Mouse (Mus musculus) cerebellum, adult 2 months (tissue): ENCODE data around the gene Fitm1. TPM values are rescaled to one million over a fixed set of nuclear protein-coding genes. Genes with fewer than 3 reads are reported as not detected.
A peak's percentile ranks its signal among the peaks of the same experiment; 100 is the strongest.

Experiments
- DNase-seq, 2 experiments: peaks; one replicate each; pipeline ENCODE4 v3.0.0; 2021
- H3K27ac ChIP-seq: fragments of 200-500 bp; 2 replicates; pipeline ENCODE4 v1.5.1; 2012; ENCODE audit warnings: low read length, control low read depth, inconsistent platforms; ENCODE audit not compliant: insufficient read depth
- H3K27me3 ChIP-seq: fragments of 200-500 bp; 2 replicates; pipeline ENCODE4 v1.6.1; 2012; ENCODE audit warnings: inconsistent platforms, mild to moderate bottlenecking, low read length, moderate library complexity; ENCODE audit not compliant: control insufficient read depth, insufficient read depth
- H3K4me1 ChIP-seq: fragments of 200-500 bp; 2 replicates; pipeline ENCODE4 v1.6.1; 2011; ENCODE audit warnings: low read length; ENCODE audit not compliant: control insufficient read depth, insufficient read depth
- H3K4me3 ChIP-seq: fragments of 200-500 bp; replicated peaks from 2 replicates; pipeline ENCODE3; 2011; ENCODE audit warnings: mild to moderate bottlenecking, low read depth, low read length, control low read depth; ENCODE audit not compliant: insufficient read depth
- CTCF ChIP-seq: fragments of 200-500 bp; IDR thresholded peaks from 2 replicates; pipeline ENCODE4 v1.5.1; 2011; ENCODE audit warnings: low read depth, mild to moderate bottlenecking, control low read depth, low read length, moderate library complexity, borderline replicate concordance; ENCODE audit not compliant: insufficient read depth
- POLR2A ChIP-seq: fragments of 200-500 bp; IDR thresholded peaks from 2 replicates; pipeline ENCODE4 v1.6.1; 2011; ENCODE audit warnings: low read length, control low read depth, borderline replicate concordance; ENCODE audit not compliant: insufficient read depth
- WGBS: fragments of 180-500 bp; shearing (Covaris S2); methylation state at CpG from one replicate; pipeline ENCODE4 v1.1.7; 2018; 5-methylcytosine and 5-hydroxymethylcytosine counted together
- polyA plus RNA-seq: library from polyadenylated mRNA; depleted of rRNA; stranded (reverse); fragments of >200 nt; gene quantifications from 2 replicates; pipeline ENCODE4 v1.2.3, GENCODE M21; 2012; rRNA removed

The Fitm1 gene
- not detected in 2 replicates for polyA plus RNA-seq

DNA sequence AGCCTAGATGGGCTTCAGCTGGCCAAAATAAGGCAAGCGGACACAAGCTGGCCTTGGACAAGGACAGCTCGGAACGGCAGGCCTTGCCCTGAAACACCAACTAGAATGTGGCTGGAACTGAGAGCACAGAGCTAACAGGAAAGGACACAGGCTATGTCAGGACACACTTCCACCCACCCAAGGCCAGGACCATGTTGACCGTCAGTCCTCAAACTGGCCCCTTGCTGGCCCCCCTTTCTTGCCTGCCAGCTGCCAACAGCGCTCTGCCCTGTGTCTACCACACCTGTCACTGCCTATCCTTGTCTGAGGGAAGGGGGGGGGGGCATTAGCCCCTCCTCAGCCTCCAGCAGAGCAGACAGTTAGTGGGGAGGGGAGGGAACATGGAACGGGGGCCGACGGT, at the start of gene Fitm1:
TSS of gene Fitm1 (plus strand) at position 316 of the 400 bp plus-strand sequence.
- WGBS, result 66% methylated on average over 8 of the region's 8 CpGs
- no peak for DNase-seq
- TF ChIP-seq CTCF (no peak), POLR2A (no peak)
- Histone ChIP-seq H3K27ac (no peak within 1 kb of the TSS), H3K27me3 (no peaks in the 10 kb centered on the region), H3K4me3 (no peak within 1 kb of the TSS), H3K4me1 (no peaks in the 10 kb centered on the region)

DNA sequence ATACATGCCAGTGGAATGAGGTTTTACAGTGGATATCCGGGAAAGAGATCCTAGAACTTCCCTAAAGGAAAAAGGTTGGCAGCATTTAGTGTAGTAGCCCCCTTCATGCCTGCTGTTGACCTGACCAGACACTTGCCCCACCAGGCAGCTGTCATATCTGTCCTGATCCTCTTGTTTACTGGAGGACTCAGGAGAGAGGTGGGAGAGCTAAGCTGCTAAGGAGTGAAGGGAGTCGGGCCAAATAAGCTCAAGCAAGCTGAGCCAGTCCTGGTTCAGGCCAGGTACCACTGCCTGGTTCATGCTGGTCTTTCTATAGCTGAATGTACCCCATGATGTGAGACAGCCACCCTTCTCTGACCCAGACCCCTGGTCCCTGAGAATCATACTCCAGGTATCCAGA, 48.7 kb upstream of the Fitm1 start:
- Histone ChIP-seq H3K4me1 (no peaks in the 10 kb centered on the region), H3K27ac (no peak overlapping the region), H3K27me3 (no peaks in the 10 kb centered on the region), H3K4me3 (no peak overlapping the region)
- TF ChIP-seq POLR2A (no peak), CTCF (no peak)
- DNase-seq, result no peak
- 77% methylated on average over 2 of the region's 2 CpGs for WGBS

DNA sequence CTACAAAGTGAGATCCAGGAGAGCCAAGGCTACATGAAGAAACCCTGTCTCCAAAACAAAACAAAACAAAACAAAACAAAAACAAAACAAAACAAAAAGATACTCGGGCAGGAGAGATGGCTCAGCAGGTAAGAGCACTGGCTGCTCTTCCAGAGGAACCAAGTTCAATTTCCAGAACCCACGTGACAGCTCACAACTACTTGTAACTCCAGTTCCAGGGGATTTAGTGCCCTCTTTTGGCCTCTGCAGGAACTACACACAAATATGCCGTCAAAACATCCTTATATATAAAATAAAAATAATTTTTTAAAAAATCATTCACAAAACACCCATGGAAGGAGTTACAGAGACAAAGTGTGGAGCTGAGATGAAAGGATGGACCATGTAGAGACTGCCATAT, 47.5 kb upstream of the Fitm1 start:
- no peak for TF ChIP-seq POLR2A
- TF ChIP-seq CTCF, result peak; percentile 38; the same call in 1 of the 2 replicates
- Histone ChIP-seq H3K4me1 (no peaks in the 10 kb centered on the region), H3K27ac (no peak overlapping the region), H3K4me3 (no peak overlapping the region), H3K27me3 (no peaks in the 10 kb centered on the region)
- no peak for DNase-seq
- WGBS, result 7% methylated on average over 3 of the region's 3 CpGs

DNA sequence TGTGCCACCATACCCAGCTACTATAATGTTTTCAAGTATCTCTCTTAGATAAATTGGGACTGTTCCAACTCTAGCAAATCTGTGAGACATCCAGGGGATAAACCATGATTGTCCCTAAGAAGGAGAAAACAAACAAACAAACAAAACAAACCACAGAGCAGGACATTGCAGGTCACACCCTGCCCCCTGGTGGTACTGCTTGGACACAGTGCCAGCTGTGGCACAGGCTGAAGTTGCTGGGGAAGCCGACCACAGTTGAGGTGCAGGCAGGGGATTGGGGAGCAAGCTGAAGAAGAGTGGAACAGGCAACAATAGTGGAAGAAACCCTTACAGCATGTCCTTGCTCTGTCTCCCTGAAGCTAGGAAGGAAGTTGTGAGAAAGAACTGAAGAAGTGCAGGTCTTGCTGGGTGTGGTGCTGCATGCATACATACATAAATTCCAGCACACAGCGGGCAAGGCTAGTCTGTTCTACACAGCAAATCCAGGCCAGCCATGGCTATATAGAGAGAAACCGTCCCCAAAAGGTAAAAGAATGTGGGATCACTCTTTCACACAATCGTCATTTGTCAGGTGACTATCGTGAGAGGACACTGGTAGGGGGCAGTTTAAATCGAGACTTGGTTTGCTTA, 39.2 kb upstream of the Fitm1 start:
- H3K27ac ChIP-seq, result no peak overlapping the region
- H3K4me1 ChIP-seq, result no peaks in the 10 kb centered on the region
- H3K4me3 ChIP-seq, result no peak overlapping the region
- H3K27me3 ChIP-seq, result no peaks in the 10 kb centered on the region
- DNase-seq, result no peak
- WGBS, result 60% methylated on average over 6 of the region's 6 CpGs
- TF ChIP-seq CTCF (peak; percentile 69), POLR2A (no peak)

DNA sequence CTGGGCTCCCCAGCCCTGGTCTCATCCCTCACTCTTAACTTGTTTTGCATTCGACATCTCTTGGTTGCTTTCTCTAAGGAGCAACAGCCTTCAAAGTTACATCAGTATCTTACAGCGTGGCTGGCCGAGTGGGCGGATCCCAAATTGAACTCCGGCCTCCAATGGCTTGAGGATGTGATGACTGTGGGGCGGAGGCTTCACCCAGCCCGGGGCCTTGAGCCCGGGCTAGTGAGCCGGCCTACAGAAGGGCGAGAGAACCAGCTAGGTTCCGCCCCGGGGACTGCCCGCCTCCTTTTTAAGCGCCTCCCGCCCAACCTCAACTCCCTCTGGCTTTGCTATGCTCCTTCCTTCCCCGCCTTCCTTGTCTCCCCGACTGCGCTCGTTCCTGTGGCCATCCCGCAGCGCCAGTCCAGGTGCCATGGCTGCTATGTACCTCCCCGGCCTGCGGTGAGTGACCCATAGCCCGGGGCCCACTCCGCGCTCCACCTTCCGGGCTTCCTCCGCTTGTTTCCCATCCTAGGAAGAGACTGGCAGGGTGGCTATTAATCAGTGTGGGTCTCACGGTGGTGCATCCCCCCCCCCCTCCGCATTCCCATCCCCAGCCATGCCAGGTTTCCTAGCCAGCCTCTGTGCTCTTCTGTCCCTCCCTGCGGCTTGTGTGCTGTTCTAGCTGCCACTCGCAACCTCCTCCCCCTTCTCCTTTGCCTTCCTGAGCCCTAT, 35.2 kb upstream of the Fitm1 start, which contains the start of gene Pck2:
TSS of gene Pck2 (plus strand) at position 200 of the 720 bp plus-strand sequence.
- TF ChIP-seq POLR2A (peak; percentile 68), CTCF (no peak)
- H3K4me1 ChIP-seq, result peaks cover 21% of the 10 kb centered on the region
- peak within 1 kb of the TSS; percentile 79 for H3K4me3 ChIP-seq
- DNase-seq, result peak; percentile 89 to 91
- H3K27ac ChIP-seq, result peak within 1 kb of the TSS; percentile 93
- under 1% methylated on average over 32 of the region's 32 CpGs for WGBS
- H3K27me3 ChIP-seq, result no peaks in the 10 kb centered on the region

DNA sequence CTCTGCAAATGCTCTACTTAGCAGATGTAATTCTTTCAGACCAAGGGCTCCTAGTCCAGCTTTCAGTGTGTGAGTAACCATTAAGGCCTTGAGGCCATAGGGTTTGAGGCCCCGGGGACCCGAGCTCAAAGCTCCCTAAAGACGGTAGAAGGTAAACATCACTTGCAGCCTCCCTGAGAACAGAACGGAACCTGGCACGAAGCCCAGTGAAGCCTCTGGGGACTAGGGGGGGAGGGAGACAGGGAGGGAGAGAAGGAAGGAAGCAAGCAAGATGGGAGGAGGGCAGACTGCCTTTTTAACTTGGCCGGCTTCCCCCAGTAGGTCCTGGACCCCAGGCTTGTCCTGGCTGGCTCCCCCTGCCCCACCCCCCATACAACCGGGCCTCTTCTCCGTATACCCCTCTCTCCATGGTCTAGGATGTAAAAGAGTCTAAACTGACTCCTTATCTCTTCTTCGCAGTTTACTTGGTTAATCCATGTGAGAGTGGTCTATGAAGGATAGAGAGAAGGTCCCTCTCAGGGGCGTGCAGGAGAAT, 34.6 kb upstream of the Fitm1 start:
- DNase-seq, result peak; percentile 80 to 85
- Histone ChIP-seq H3K4me3 (peak overlapping the region; percentile 79), H3K27me3 (no peaks in the 10 kb centered on the region), H3K27ac (peak overlapping the region; percentile 93), H3K4me1 (peaks cover 21% of the 10 kb centered on the region)
- TF ChIP-seq CTCF, result no peak
- TF ChIP-seq POLR2A, result no peak
- WGBS, result 2% methylated on average over 10 of the region's 10 CpGs

DNA sequence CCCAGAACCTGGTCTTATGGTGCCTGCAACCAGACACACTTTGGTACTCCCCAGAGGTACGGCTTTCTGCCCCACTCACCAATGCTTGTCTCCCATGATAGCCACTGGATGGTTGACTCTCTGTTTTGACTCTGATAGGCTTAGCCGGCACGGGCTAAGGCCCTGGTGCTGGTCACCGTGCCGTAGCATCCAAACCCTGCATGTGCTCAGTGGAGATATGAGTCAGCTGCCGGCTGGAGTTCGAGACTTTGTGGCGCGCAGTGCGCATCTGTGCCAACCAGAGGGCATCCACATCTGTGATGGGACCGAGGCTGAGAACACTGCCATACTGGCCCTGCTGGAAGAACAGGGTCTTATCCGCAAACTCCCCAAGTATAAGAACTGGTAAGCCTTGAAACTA, 33.1 kb upstream of the Fitm1 start:
- 84% methylated on average over 12 of the region's 12 CpGs for WGBS

More for the DNA sequence above, 33.1 kb upstream of the Fitm1 start:
- Histone ChIP-seq H3K27me3 (no peaks in the 10 kb centered on the region), H3K4me1 (peaks cover 21% of the 10 kb centered on the region), H3K27ac (no peak overlapping the region), H3K4me3 (no peak overlapping the region)
- TF ChIP-seq POLR2A, result no peak
- TF ChIP-seq CTCF, result no peak
- DNase-seq, result no peak
